In the genomic region with DNA sequence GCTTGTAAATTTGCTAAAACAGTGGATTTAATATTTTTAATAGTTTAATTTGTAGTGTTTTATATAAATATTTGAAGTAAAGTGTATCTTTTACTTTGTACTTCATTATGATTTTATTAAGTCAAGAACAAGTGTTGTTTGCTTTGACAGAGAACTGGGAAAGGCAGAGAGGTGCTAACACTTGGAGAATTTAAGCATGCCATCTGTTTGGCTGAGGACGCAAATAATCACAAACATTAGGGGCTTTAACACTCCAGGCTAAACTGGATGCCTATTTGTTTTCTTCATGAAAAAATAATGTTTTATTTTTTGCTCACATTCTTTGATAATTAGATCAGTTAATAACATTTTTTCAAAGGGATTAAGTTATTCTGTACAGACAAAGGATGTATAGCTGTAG, we compare ENCODE assay signal across 16 mouse cellular contexts.
"Had no signal": no experiment of that assay in that cellular context is flagged by ENCODE, and none has a peak within 500 bp of the region (broad histone marks: within the 10 kb centered on the region; RNA-seq: fewer than 3 reads in every experiment).

No protein-coding gene starts in this region.

- H3K27ac ChIP-seq: limb, embryonic 10.5 days; limb, embryonic 13.5 days; liver, embryonic 12.5 days; liver, embryonic 15.5 days; macrophage; midbrain, embryonic 12.5 days; stomach, postnatal 0 days had no signal

- ATAC-seq: liver, embryonic 12.5 days; midbrain, embryonic 16.5 days had no signal

- H3K4me1 ChIP-seq: limb, embryonic 10.5 days; limb, embryonic 13.5 days; liver, embryonic 12.5 days; liver, embryonic 15.5 days; midbrain, embryonic 12.5 days had no signal

- DNase-seq: kidney, postnatal 14 days; kidney, postnatal 4 days; liver; lung, adult 18-20 months; lung, postnatal 14 days; thymus, adult 2 months; thymus, postnatal 14 days; thymus, postnatal 4 days had no signal

- H3K4me2 ChIP-seq: limb, embryonic 13.5 days; liver, embryonic 12.5 days; liver, embryonic 15.5 days; midbrain, embryonic 12.5 days had no signal

- H3K9me3 ChIP-seq: limb, embryonic 10.5 days; limb, embryonic 13.5 days; liver, embryonic 12.5 days; liver, embryonic 15.5 days; midbrain, embryonic 12.5 days had no signal

- H3K27me3 ChIP-seq: limb, embryonic 13.5 days; liver, embryonic 12.5 days; liver, embryonic 15.5 days; midbrain, embryonic 12.5 days had no signal

- H3K4me3 ChIP-seq: limb, embryonic 10.5 days; limb, embryonic 13.5 days; liver, embryonic 12.5 days; liver, embryonic 15.5 days; midbrain, embryonic 12.5 days had no signal

- H3K36me3 ChIP-seq: limb, embryonic 10.5 days; limb, embryonic 13.5 days; liver, embryonic 12.5 days; liver, embryonic 15.5 days; midbrain, embryonic 12.5 days had no signal

- H3K9ac ChIP-seq: limb, embryonic 13.5 days; liver, embryonic 12.5 days; liver, embryonic 15.5 days; midbrain, embryonic 12.5 days had no signal
